Mouse (Mus musculus) layer of hippocampus, adult 9-11 months (tissue): ENCODE measurements around the gene Notch2.

Experiments used
- DNase-seq: peaks from one replicate; pipeline ENCODE4 v3.0.0; 2022

Gene Notch2

GRCm38 (mm10) chr3:97994818-97995217, 18.5 kb upstream of the Notch2 start:
- DNase-seq: no peak

GRCm38 (mm10) chr3:97998349-97998748, 15.0 kb upstream of the Notch2 start:
- no peak for DNase-seq

GRCm38 (mm10) chr3:98003558-98003957, 9.8 kb upstream of the Notch2 start:
- no peak for DNase-seq

DNA sequence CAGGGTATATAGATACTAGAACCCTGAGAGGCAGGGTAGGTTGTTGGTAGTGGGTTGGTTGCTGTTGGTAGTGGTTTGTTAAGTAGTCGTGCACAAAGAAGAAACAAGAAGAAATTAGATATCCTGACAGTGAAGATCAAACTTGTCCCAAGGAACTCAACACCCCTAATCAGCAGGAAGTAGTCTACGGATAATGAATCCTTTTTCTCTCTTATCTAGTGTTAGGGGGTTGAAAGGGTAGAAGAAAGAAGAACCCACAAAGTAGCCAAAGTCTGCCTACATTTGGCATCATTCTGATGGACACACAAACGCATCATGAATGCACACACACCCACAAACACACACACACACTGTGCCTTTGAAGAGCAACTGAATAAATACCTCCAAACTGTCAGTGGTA, 9.1 kb upstream of the Notch2 start:
- no peak for DNase-seq

- no peak for DNase-seq
These were observed 8.0 kb upstream of the Notch2 start for GRCm38 (mm10) chr3:98005306-98005705.

GRCm38 (mm10) chr3:98006046-98006691, 7.2 kb upstream of the Notch2 start:
- no peak for DNase-seq

DNA sequence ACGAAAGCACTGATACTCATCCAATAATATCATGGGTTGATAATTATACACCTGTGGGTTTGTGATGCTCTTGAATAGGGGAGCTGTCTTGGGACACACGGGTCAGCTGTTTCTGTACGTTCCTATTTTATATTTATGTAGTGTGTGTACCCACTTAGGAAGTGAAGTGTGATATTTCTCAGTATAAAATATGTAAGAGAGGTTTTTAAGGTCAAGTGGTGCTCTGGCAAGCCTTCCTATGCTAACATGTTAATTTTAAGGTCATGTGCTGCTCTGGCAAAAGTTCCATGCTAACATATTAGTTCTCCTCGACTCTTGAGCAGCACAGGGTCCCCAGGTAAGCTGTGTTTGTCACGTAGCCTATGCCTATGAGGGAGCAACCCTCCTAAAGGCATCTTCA, 6.4 kb upstream of the Notch2 start:
- no peak for DNase-seq

DNA sequence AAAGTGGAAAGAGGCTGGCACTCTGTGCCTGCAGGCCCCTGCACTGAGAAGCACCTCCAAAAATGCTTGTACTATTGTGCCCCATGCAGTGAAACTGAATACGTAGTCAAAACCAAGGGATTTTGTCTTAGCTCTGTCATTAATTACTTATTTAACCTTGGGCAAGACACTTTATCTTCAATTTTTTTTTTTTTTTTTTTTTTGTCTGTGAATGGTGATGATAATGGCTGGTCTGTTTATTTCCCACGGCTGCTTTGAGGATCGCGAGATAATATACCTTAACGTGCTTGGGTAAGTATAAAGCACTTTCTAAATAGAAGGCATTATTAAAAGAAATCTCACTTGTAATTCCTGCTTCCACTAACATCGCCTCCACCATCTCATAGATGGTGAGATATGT, 5.2 kb upstream of the Notch2 start:
- DNase-seq: no peak

- DNase-seq: no peak
These were observed 4.0 kb upstream of the Notch2 start for GRCm38 (mm10) chr3:98009190-98009840.

- DNase-seq: no peak
These were observed 284 bp upstream of the Notch2 start for GRCm38 (mm10) chr3:98013086-98013400.

DNA sequence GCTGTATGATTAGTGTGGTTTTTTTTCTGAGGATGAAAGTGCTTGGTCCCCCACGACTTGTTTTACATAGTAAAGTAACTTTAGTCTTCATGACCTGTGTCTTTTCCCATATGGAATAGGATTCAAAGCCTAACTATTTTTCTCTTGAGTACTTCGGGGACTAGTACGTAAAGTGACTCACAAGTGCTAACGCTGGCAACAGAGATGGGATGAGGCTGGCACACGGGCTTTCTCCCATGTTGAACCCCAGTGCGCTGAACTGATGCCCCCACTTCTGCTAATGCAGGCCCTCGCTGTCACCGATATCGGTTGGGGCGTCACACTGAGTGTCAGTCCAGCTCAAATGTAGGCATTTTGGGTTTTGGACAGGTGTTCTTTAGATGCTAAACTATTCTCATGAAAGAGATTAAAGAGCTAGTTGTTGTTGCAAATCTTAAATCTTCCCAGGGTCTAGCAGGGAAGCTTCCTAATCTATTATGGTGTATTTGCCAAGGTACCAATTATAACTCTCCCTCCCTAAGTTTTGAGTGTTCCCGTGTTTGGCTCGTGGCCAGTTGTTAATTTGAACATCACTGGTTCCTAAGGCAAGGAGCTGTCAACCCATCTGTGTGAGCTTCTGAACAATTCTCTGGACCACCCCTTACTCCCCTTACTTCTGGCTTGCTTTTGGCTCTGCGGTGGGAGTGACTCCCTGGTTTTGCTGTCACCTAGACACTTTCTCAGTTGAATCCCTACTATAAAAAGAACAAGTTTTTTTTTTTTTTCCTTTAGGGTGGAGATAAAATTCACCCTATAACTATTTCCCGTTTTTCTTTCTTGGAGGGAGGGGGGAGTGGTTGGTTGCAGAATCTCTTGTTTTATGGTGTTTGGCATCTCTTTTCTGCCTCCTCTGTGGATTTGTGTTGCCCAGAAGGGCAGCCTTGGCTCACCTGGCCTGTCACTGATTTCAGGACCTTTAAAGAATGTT, 2.2 kb downstream of the Notch2 start:
- DNase-seq: no peak

- DNase-seq: no peak
These were observed 3.7 kb downstream of the Notch2 start for GRCm38 (mm10) chr3:98016901-98017591.

- no peak for DNase-seq
These were observed 4.9 kb downstream of the Notch2 start for GRCm38 (mm10) chr3:98018187-98018586.

DNA sequence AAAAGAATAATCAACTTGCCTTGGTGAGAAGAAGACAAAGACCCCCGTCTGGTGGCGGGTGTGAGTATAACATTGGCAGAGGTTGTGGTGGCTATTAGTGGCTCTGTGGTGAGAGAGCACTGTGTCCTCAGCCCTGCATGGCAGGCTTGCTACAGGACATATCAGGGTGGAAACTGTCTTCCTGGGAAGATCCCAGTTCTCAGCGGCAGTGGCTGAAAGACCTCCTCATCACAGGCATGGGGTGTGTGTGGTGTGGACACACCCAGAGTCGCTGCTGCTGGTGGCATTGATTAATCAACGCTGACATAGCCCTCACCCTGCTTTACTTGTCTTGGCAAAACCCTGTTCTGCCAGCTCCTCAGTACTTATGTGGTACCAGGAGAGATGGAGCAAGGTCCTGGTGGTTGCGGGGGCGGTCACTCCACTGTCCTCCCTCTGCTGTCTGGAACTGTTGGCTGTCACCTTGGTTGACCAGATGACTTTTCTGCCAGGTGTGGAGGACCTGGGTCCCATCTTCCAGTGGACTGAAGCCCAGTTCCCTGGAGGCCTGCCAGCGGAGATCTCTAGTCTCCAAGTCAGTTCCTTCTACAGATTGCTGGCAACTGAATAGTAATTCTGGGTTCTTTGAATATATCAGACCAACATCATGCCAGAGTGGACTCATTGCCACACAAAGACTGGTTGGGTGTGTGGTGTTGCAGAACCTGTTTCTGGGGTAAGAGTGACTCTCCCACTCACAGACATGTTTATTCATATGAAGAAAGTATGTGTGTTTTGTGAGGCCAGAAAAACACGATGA, 7.3 kb downstream of the Notch2 start:
- no peak for DNase-seq

- peak; percentile 29 for DNase-seq
These were observed 11.0 kb downstream of the Notch2 start for GRCm38 (mm10) chr3:98024288-98024848.

GRCm38 (mm10) chr3:98025521-98025920, 12.2 kb downstream of the Notch2 start:
- DNase-seq: no peak

DNA sequence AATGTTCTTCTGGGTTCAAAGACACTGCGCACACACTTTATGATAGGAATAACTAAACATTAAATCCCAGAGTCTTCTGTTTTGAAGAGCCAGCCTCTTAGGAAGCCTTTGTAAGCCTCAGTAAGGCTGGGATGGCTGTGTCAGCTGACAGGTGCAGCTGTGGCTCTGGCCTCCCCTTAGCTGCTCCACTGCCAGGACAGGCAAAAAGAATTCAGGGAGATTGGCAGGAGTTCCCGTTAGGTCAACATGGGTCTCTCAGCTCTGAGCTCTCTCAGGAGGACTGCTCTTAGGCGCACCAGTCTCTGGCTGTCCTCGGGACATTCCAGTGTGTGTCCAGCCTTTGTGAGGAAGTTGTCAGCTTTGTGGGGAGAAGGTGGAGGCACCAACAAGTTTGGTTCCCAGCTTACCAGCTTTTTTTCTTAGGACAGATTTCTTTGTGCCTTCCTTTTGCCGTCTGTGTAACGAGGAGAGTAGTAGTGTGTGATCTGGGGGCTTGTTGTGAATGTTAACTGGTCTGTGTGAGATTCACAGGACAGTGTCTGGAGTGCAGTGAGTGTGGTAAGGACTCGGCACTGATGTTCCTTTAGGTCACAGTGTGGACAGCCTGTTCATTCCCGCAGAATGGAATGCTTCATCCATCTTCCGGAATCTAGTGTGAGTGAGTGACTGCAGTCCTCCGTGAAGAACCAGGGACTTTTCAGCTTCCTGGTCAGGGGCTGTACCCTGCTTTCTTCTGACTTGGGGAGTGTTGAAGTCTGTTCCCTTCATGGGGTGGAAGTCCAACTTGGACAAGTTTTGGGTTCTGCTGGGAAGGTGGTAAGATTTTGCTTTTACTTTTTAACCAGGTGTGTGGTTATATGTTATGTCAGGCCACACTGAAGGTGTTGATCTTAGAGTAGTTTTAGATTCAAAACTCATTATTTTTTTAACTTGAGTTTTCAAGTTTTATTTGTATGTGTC, 12.9 kb downstream of the Notch2 start:
- DNase-seq: no peak

GRCm38 (mm10) chr3:98027371-98027774, 14.0 kb downstream of the Notch2 start:
- DNase-seq: no peak

GRCm38 (mm10) chr3:98028072-98028471, 14.7 kb downstream of the Notch2 start:
- DNase-seq: no peak

DNA sequence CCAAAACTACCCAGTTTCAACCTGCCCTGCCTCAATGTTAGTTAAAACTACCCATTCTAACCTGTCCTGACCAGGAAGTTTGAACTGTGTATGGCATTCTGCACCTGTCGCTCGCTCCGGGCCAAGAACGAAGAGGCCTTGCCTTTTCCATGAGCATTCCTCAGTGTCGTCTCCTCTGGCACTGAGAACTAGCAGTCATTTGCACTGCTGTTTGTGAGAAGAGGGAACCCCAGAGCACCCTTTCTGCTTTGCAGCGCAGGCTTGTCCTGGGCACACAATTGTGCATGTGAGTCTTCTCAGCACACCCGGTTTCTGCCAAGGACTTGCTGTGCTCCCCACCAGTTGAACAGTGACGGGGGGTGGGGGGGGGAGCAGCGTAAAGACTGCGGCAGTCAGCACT, 15.6 kb downstream of the Notch2 start:
- no peak for DNase-seq

DNA sequence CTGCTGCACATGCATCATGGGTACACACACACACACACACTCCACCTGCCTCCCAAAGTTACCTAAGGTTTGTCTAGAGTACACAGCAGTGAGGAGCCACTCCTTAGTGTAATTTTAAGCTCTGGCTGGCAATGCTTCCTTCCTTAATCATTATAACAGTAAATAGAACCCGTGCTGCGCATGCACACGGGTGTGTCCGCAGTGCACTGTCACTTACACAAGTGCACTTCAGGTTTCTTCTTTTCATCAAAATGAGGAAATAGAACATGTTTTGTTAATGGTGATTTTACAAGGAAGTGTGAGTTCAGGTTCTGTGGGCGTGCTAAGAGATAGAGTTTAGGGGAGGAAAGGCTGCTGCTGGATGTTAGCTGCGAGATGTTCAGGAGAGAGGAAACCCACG, 17.8 kb downstream of the Notch2 start:
- DNase-seq: no peak
